Mouse (Mus musculus): Measurements from ENCODE around the gene Litaf.

The Litaf gene

DNA sequence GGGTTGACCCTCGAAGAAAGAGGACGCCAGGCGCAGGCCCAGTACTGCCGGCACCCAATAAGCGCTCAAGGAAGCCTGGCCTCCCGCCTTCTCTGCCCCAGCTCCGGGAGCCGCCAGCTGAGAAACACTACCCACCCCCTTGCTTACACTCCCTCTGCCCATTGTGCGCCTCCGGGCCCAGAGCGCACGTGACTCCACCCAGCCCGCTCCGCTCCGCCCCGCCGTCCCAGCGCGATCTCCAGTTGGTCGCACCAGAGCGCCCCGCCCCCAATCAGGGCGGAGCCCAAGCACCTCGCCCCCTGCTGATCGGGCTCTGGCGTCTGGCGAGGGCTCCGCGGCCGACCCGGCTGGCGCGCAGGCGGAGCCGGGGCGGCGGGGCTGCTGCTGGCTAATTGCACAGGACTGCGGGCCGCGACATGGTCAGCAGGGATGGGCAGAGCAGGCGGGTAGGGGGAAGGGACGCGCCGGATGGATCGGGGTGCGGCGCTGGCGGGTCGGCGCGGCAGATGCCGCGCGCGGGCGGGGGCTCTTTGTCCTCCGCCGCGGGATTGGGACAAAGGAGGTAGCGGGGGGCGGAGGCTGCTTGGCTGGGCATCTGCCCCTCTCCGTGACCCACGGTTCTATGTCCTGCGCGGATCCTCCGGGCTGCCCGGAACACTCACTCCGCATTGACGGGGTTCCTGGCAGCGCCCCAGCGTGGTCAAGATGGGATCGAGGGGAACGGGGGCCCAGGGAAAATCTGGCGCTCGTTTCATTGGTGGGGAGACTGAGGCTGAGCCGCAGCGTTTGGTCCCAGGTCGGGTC is at the start of gene Litaf:
Gene Litaf (minus strand): TSS at position 129 of the 804 bp plus-strand sequence.
- DNase-seq (ENCODE audit: low read depth, low spot score) = peak; percentile 99

DNA sequence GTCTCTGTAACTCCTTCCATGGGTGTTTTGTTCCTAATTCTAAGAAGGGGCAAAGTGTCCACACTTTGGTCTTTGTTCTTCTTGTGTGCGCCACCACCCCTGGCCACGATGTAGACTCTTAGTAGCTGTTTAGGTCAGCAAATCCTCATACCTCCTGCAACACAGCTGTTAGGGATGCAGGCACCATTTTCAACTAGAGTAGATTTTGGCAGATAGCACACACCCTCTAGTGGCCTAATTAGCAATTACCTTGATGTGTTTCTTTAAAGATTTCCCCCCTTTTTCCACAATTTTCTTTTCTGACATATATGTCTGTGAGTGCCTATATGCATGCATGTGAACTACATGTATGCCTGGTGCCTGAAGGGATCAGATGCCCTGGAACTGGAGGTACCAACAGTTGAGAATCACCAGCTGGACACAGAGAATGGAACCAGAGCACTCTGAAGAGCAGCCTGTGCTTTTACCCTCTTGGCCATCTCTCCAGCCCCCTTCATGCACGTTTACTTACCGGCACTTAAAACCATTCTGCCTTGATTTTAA is 43.3 kb upstream of the Litaf start:
- DNase-seq (ENCODE audit: low read depth, low spot score) = no peak

DNA sequence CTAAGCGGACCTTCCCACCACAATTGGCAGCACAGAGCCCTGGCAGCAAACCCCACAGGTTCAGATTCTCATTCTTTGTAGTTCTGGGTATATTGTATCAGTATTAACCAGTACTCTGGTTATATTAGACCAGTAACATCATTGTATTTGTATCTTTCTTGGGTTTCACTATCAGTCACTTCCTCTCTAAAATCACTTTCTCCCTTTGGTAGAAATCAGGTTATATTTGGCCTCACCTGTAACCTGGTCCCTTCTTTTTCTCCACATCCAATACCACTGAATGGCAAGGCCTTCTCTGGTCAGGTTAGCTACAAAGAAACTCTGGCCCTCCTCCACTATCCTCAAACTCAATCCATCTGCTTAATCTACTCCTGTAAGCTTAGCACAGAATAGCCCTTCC is 38.9 kb upstream of the Litaf start:
- DNase-seq (ENCODE audit: low read depth, low spot score) = no peak

DNA sequence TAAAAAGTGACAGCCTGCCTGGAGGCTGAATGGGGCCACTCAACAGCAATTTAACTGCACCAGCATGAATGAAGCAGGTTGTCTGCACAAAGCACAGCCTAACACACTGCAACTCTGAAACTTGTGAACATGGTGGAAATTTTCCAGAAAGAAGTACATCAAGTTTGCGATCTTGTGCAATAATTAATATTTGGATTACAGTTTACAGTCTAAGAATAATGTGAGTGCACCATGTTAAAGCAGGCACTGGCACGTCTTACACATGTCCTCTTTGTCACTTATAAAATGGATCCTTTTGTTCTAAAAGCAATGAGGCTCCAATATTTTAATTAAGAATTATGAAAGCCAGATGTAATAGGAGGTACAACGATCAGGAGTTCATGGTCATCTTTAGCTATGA is 31.3 kb upstream of the Litaf start:
- no peak for DNase-seq (ENCODE audit: low read depth, low spot score)

DNA sequence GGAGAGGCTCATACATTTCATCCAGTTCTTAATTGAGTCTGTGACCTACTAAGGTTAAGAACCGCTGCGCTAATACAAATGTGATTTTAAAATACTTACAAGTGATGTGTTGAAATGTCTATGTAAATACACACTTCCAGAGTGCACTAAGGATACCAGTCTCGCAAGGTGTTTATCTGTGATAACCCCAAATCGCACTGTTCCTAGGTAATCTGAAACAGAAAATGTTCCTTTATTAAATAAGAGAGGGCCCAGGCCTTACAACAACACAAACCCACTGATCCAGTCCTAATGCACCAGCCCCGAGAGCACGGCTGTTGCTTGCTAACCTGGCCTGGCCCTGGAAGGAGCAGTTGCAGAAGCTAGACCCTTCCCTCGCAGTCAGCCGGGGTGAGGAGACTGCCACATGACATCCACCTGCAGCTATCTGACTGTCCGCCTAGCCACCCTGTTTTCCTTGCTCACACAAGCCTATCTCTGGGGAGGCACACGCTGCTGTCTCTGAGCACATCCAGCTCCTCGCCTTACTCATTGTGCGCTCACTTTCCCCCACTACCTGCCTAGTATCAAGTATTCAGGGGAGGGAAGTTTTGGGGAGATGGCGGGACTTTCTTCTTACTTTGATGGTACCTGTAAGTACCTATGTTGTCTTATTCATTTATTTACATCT is 27.9 kb upstream of the Litaf start:
- no peak for DNase-seq (ENCODE audit: low read depth, low spot score)

DNA sequence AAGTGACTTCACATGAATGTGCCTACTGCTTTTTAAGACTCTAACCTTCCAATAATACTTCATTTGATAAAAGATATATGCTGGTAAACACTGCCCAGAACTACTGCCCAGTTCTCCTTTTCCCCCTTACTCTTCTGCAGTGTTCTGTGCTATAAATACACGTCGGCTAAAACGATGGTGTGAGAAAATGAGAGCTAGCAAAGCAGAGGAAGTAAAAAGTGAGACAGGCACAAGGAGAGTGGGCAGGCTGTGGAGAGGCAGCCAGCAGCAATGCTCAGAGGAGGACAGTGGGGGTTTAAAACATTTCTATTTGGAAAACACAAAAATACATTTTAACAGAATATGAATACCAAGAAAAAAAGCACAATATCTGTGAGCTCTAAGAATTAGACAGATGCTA is 26.6 kb upstream of the Litaf start:
- no peak for DNase-seq (ENCODE audit: low read depth, low spot score)

DNA sequence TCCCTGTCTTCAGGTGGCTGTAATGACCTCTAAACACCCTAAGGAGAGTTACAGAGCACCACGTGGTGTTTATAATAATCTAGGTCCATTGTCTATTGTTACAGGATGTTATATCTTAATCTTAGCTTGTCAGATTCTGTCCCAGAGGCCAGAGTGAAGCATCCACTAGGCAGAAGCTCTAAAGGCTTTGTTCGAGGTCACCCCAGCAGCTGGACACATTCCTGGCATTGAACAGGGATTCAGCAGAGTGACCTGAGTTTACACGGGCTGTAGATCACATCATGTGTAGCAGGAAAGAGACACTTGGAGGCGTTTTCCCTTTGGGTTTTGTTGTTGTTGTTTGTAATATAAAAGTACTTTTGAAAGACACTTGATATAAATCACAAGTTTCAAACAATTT is 26.1 kb upstream of the Litaf start:
- DNase-seq (ENCODE audit: low read depth, low spot score) = no peak

DNA sequence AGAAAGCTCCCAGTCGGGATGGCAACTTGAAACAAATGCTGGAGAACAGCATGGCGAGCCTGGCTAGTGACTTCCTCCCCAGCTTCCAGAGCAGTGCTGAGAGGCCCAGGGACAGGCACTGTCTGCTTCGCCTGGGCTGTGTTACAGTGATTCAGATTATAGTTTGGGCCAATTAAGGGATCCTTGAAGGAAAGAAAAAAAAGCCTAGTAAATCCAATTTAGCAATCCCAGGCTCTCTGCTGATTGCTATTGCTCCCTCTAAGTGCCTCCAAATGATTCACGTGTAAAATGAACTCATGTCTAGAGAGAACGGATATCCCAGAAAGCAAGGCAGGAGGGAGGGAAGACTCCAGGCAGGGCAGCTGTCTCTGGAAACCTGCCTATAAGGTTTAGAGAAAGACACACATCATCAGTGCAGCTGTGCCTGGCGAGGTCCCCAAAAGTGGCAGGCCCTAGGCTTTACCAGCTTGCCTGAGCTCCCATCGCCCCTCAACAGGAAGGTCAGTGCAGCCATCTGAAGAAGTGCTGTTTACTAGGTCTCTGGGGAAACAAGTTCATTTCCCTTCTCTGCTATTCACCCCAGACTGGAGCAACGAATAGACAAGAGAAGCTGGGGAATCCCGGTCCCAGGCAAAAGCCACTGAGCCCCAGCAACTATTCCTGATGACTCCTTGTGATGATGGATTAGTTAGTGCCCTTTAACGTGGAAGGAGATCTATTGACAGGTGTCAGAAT is 25.0 kb upstream of the Litaf start:
- no peak for DNase-seq (ENCODE audit: low read depth, low spot score)

DNA sequence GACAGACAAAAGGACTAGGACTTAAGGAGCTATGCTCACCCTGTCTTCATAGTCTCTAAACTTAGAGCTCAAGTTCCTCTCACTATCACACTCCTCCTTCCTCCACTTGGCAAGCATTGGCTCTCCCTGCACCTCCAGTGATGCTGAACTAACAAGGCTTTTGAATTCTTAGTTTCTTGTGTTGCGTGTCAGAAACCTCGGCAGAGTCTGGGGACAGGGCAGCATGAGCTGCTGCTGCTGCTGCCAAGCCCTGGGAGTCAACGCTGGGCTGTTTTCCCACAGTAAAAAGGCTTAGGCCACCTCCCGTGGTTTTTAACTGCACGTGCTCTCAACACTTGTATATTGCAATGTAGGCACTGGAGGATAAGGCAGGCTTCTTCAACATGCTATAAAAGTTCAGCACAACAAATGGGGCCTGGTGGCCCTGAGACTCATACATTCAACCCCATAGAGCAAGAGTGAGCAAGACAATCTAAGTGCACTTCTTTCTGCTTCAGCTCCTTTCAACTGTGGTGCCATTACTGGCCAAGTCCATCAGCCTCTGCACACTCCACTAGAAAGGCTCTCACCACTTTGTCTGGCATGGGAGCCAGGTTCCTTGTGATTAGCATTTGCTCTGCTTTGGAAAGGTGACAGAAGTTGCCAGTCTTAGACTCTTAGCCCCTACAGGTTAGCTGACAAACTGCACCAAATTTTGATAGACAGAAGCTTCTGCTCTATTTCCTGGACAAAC is 21.1 kb upstream of the Litaf start:
- DNase-seq (ENCODE audit: low read depth, low spot score) = no peak

DNA sequence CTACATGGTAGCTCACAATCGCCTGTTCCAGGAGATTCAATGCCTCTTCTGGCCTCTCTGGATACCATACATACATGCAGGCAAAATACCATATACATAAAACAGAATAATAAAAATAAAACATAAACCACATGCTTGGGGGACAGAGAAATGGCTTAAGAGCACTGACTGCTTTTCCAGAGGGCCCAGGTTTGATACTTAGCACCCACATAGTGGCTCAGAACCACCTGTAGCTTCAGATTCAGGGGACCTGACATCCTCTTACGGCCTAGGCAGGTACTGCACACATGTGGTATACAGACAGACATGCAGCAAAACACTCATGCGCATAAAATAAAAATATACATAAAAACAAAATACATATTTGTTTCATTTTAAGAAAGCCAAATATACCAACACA is 20.3 kb upstream of the Litaf start:
- DNase-seq (ENCODE audit: low read depth, low spot score) = no peak

DNA sequence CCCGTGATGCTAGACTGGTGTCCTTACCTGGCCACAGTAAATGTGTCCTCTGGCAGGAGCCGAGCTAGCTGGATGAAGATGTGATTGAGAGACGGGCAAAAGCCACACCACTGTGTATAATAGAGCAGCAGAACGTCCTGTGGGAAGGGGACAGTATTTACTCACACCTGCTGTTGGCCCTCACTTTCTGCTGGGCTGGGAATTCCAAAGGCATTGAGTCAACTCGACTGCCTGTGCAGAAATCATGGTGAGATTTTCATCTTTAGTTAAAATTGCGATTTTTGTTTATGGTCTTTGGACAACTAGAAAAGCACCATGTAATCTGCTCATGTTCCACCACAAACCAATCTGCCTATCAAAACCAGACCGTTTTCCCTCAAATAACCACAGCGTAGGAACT is 18.2 kb upstream of the Litaf start:
- DNase-seq (ENCODE audit: low read depth, low spot score) = no peak

DNA sequence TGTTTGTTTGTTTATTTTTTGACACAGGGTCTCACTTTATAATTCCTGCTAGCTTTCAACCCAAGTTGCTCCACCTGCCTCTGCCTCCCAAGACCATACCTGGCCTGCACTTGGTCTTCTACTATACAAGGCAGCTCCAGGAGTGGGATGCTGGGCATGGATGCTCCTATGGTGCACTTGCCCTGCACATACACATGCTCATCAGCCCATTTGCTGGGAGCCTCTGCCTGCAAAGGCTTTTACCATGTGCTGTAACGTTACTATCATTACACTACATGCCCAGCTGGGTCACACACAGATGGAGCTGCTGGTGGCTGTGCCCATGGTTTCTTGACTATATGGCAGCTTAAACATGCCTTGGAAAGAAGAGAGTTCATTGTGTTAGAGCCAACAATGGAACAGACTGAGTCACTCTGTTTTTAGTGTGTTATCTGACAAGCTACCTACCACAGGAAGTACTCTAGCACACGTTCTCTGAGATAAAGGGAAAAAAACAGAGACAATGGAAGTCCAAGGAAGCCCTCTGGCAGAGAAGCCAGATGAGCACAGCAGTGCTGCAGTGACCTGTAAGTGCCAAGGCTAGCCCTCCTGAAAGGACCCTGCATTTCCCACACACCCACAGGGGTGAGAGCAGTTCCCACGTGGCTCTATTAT is 12.4 kb upstream of the Litaf start:
- no peak for DNase-seq (ENCODE audit: low read depth, low spot score)

DNA sequence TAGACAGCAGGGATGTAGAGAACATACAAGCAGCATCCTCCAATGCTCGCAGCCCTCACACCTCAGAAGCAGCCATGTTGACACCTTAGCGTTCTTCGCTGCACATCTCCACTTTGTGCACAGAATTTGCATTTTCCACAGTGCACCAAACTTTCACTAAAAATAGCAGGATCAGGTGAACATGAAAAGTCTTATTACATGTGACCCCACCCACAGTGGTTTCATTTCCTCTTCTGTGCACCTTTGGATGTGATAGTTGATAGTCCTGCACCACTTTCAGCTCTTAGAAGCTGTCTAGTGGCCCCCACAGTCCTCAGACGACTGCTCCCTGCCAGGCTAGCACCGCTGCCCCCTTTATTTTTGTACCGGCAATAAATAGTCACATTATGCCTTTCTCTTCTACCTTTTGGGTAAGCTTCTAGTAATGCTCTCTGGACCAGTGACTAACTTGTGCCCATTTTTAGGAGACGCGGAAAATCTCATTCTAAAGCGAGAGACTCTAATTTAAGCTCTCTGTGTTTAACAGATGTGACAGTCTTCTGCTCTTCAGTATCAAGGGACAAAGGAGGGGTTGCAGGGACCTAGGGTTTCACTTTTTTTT is 11.7 kb upstream of the Litaf start:
- no peak for DNase-seq (ENCODE audit: low read depth, low spot score)

DNA sequence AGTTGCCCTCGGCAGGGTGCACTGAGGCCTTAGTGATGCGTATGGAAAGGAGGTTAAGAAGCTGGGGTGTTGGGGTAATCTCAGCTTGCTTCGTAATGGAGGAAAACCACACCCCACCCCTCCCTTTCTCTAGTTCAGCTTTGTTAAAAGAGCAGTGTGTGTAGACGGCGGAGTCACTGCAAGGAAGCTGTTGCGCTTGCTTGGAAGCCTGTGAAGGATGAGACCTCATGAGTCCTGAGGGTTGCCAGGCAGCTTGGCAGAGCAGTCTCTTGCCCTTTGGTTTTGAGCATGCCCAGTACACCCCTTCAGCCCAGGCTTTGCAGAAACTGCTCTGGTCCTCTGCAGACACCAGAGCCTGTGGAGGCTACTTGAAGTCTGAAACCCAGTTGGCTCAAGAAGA is 7.1 kb upstream of the Litaf start:
- DNase-seq (ENCODE audit: low read depth, low spot score) = no peak

DNA sequence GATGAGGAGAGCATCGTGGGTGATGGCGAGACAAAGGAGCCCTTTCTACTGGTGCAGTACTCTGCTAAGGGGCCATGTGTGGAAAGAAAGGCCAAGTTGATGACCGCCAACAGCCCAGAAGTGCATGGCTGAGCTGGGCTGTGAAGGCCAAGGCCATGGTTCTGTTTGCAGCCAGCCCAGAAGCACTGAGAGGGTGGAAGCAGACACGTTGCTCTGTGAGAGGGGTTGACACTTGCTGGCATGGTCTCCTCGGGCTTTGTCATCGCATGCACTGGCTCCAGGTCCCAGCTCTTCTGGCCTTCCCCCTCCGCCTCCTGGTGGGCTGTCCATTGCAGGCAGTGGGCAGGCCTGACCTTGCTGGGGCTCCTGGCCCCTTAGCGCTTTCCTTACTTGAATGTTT is 6.5 kb upstream of the Litaf start:
- no peak for DNase-seq (ENCODE audit: low read depth, low spot score)

DNA sequence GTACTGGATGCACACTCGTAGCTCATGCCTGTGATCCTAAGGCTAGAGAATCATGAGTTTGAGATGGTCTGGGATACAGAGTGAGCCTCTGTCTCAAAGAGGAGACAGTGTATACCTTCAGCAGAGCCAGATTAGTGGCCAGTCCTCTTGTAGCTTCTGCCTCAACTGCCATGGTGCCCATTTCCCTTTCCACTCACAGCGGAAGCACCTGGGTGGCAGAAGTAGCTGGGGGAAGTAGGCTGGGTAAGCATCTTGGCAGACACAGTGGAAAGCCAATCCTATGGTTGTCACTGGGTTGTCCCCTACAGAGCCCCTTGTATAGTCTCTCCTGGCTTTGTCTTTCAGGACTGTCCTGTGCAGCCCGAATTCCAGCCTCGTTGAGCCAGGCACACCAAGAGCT is 5.9 kb upstream of the Litaf start:
- DNase-seq (ENCODE audit: low read depth, low spot score) = no peak

DNA sequence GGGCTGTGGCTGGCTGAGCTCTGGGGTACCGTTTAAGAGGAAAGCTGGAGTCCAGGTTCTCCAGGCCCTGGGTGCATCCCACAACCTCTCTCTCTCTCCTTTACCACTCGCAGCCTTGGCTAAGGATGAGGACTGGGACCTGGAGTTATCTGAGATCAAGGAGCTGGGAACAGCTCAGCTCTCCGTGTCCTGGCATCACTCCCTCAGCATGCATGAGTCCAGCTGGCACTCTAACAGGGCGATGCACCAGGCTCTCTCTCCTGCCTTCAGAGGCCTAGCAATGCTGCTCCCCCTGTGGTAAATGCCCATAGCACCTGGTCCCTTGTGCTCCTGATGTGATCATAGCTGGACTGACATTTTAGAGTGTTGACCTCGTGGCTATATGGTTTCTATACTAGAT is 5.2 kb upstream of the Litaf start:
- DNase-seq (ENCODE audit: low read depth, low spot score) = no peak

DNA sequence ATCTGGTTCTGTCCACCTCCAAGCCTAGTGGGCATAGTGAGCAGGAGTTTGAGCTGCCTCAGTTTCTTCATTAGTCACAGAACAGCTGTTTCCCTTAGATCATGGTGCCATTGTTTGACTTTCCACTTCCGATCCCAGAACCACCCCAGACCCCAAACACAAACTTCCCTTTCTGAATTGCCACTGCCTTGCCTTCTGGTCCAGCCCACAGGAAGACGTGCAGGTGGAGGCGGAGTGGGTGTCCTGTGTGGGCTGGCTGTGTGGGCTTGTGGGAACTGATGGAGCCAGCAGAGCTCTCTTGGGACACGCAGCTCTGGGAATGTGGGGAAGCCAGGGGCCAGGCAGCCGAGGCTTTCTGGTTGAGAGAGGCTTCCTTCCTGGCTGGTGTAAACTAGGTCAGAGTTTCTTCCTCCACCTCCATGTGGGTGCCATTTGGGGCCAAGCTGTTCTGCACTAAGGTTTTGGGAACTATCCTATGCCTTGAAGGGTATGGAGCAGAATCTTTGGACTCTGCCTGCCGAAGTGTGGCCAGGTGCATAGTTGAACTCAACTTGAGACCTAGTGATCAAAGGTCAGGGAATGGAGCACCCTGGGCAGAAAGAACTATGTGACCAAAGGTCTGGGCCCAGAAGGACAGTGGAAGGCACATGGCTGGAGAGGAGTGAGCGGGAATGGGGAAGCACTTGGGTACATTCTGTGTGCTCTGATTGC is 3.9 kb upstream of the Litaf start:
- no peak for DNase-seq (ENCODE audit: low read depth, low spot score)

DNA sequence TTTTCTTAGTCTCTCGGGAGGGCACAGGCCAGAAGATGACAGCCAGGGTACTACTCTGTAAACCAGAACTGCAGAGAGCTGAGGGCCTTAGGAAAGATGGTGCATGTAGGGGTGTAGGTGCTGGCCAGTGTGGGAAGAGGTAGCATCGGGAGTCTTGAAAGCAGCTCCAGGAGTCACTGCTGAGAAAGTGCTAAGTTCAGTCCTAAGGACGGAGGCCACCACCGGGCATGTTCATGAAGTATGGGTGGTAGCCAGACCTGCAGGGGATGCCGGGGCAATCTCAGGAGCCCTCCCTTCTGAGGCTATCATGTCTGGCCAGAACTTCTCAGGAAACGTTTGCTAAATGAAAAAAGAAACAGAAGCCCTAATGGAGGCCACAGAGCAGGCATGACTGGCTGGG is 3.3 kb upstream of the Litaf start:
- no peak for DNase-seq (ENCODE audit: low read depth, low spot score)

DNA sequence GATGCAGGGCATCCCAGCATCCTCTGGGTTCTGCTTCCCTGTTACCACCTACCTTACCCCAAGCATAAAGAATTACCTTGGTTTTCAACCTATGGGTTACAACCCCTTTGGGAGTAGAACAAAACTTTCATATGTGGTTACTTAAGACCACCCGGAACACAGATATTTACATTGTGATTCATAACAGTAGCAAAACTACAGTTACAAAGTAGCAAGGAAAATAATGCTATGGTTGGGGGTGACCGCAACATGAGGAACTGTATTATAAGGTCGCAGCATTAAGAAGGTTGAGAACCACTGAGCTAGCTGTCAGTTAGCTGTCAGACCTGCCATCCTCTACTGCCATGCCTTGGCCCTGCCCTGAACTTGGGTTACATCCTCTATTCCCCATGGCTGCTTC is 2.7 kb upstream of the Litaf start:
- no peak for DNase-seq (ENCODE audit: low read depth, low spot score)

All from embryo, embryonic 11.5 days (tissue).